Mouse (Mus musculus): ENCODE measurements around the gene Gm11555.

DNA sequence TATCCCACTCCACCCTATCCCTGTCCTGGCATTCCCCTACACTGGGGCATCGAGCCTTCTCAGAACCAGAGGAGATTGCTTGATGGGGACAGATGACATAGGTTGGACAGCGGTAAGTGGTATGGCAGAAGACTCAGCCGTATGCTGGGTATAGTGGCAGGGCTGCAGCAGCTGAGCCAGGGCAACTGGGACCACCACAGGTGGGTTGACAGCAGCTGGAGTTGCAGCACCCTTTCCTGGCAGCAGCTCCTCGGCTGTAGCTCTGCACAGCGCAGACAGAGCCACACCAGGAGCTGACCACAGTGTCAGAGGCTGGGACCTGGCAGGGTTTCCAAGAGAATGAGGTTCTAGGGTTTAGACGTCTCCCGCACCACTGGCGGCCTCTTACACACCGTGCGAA is 12.8 kb upstream of the Gm11555 start:
- TF ChIP-seq CTCF (IDR thresholded peaks at IDR 0.05; ENCODE audit: borderline replicate concordance, control insufficient read depth, extremely low read depth, insufficient read depth, low read length, poor library complexity) (no peak), POLR2A (IDR thresholded peaks at IDR 0.05; ENCODE audit: control insufficient read depth, extremely low read depth, insufficient read depth, low read length, poor library complexity) (no peak)

Measured in thymus, adult 2 months (tissue).